Mouse (Mus musculus) spleen, postnatal 14 days (tissue): ENCODE results near the gene Gm17018.

Source experiments
- DNase-seq, 2 experiments: peaks; one replicate each; pipeline ENCODE4 v3.0.0; 2021 to 2022; ENCODE audit warnings: low spot score in 2 of 2

Gm17018 gene

DNA sequence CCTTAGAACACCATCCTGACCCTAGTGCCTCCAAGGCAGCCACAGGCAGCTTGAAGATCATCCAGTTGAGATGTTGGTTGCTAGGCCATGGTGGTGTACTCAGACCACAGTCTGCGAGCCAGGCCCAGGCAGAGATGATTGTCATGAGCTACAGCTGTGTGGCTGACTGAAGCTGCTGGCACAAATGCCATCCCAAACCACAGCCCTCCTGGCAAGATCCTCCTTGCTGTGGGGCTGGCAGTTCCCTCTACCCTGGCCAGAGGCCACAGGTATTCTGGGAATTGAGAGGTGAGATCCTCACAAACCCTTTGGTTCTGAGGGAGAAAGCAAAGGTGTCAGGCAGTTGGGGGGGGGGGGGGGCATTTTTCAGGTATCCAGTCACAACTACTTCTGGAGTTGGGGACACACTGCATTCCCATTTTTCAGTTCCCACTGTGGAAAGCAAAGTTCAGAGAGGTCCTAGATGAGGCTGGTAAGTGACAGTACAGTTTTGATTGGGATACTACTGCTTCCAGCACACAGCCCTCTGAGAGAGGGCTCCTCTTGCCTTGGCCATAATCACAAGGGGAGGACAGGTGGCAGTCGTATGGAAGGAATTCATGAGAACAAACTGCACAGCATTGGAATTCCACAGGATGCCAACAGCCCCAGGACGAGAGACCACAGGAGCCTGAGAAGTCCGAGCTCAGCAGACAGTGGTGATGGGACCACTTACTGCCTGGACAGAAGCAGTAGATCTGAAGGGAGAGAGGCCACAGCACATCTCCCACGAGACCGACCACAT, 27.3 kb downstream of the Gm17018 start:
- DNase-seq = no peak

DNA sequence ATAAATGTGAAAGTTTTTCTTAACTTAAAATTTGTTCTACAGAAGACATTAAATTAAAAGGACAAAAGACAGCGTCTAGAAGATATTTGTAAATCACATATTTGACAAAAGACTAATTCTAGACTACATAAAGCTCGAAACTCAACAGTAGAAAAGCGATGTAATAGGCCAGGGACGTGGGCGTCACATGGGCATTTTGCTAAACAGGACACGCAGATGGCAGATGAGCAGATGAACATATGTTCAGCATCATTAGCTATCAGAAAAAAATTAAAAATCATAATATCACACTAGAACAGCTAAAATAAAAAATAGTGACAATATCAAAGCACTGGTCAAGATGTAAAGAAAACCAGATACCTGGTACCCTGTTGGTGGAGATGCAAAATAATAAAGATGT, 29.3 kb downstream of the Gm17018 start:
- no peak for DNase-seq

GRCm38 (mm10) chr19:45591704-45592103, 31.3 kb downstream of the Gm17018 start:
- DNase-seq = no peak

DNA sequence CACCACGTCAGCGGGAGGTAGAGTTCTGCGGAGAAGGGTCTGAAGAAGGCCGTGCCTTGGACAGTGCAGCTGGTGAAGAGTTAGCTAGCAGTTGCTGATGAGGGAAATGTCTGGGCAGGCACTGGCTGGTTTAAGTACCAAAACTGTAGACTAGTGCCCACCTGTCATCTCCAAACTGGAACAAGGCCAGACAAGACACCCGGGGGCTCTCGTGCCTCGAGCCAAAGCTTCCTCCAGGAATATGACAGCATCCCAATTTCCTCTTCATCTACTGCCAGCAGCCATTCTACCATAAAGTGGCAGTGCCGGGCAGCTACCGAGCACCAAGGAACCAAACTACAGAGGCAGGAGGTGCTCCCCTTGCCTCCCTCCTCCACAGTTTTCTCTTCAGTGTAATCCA, 32.5 kb downstream of the Gm17018 start:
- no peak for DNase-seq

DNA sequence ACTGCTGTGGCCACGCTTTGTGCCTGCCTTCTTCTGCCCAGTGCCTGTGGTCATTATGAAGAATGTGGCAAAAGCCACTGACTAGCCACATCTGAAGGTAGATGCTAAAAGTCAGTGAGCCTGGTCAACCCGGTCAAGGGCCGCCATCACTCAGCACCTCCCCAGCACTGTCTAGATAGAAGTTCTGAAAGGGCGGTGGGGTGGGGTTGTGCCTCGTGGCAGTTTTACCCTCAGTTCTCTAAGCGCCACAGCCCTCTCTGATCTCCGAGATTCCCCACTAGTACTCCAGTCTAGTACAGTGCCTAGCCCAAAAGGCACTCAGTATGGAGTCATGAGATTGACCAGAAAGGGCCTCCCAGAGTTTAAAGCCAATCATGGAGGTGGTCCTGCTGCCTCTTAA, 33.7 kb downstream of the Gm17018 start:
- DNase-seq = no peak

DNA sequence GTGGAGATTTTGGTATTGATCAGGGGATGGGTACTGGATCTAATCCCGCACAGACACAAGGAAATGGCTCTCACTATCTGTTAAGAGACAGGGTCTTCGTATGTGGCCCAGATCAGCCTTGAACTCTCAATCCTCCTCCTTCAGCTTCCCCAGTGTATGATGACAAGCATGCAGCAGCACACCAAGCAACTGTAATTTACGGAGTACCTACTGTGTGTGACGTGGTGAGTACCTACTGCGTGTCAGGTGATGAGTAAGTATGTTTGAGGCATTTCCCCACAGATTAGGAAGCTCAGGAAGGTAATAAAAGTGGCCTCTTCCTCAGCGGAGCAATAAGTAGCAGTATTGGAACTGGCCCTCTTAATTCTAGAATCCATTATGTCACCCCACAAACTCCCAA, 35.1 kb downstream of the Gm17018 start:
- no peak for DNase-seq

DNA sequence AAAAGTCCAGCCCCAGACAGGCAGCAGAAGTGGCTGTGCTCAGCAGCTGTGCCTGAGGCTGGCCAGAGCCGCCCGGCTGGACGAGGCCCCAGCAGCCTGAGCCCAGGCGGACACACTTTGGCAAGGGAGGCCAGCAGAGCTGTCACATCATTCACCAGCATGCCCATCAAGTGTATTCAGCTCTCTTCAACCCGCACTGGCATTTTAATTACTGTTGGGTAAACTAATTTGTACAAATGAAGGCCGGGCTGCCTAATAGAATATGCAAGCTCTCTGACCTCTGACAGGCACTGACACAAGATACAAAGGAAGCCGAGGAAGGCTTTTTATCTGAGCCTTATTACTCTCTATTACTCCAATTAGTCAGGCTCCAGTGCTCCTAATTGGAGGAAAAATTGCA, 35.6 kb downstream of the Gm17018 start:
- DNase-seq = no peak

DNA sequence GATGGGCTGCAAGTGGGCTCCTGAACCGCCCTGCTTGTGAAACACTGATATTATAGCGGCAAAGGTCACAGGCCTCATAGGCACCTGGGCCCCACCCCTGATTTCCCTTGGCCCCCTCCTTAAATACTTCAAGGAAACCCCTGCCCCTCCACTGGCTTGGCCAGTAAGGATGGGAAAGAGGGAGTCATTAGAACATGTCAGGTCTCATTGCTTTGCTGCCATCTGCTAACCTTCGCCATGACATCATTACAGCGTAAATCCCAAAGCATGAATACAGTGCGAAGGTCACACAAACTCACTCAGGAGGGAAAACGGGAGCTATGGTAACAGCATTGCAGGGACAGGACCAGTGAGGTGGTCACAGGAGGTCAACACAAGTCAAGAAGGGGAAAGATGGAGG, 36.0 kb downstream of the Gm17018 start:
- DNase-seq = no peak

- DNase-seq = no peak
Measured at GRCm38 (mm10) chr19:45597106-45597505, 36.7 kb downstream of the Gm17018 start.

- no peak for DNase-seq
Measured at GRCm38 (mm10) chr19:45602606-45603005, 42.2 kb downstream of the Gm17018 start.

DNA sequence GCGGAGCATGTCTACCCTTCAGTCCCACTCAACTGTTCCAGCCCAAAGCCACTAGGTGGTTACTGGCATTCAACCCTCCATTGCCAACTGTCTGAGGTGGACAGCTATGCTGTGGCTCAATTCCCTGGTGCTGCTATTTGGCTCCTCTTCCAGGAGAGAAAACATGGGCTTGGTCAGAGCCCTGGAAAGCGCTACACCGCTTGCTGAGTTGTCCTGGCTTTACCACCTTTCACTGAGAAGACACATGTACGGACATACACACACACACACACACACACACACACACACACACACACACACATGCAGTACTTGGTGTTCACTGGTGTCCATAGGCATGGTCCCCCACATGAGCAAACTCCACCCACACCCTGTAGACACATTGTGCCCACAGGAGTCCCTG, 46.3 kb downstream of the Gm17018 start:
- DNase-seq = no peak

DNA sequence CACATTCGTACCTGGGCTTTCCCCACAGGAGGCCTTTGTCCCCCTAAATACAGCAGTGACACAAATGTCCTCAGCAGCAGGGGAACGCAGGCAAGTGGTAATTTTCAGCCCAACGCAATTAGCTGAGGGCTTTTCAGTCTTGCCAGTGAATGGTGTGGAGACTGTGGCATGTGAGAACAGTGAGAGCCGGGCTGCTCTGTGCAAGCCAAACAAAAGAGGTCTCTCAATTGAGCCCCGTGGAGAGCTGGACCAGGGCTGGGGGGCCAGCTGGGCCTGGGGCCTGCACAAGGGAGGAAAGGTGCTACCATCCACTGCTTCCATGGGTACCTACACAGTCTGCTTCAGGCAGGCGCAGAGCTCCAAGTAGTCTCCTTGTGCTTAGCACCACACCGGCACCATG, 47.1 kb downstream of the Gm17018 start:
- no peak for DNase-seq

GRCm38 (mm10) chr19:45608648-45609339, 48.4 kb downstream of the Gm17018 start:
- no peak for DNase-seq

DNA sequence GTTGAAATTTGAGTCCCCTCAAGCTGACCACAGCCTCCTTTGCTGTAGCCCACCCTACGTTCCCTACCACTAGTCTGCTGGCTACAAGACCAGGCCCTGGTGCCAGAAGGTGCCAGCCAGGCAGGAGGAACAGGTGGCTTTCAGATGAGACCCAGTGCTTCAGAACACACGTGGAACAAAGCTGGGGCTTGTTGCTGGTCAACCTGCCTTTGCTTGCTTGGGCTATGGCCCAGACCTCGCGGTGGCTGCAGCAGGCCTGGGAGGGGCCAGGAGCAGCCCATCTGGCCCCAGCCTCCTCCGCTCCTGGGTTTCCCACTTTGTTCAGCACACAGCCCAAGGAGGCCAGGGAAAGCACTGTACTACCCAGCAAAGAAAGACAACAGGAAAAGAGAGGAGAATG, 50.4 kb downstream of the Gm17018 start:
- no peak for DNase-seq

- DNase-seq = no peak
Measured at GRCm38 (mm10) chr19:45614375-45614774, 54.0 kb downstream of the Gm17018 start.

DNA sequence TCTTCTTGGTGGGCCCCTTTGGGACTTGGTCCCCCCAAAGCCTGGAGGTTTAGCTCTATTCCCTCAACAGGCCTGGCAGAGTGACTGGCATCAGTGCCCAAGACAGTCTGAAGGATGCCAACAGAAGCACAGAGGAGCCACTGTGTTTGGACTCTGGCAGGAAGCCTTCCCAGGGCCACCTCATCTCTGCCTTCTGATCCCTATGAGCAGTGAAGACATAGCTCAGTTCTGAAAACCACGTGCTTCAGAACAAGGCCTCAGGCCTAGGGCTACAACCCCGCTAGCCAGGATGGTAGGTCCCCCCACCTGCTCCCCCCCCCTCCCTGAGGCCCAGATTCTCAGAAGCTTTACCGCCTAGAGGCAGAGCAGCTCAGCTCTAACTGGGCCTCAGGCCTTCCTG, 54.5 kb downstream of the Gm17018 start:
- DNase-seq = no peak

DNA sequence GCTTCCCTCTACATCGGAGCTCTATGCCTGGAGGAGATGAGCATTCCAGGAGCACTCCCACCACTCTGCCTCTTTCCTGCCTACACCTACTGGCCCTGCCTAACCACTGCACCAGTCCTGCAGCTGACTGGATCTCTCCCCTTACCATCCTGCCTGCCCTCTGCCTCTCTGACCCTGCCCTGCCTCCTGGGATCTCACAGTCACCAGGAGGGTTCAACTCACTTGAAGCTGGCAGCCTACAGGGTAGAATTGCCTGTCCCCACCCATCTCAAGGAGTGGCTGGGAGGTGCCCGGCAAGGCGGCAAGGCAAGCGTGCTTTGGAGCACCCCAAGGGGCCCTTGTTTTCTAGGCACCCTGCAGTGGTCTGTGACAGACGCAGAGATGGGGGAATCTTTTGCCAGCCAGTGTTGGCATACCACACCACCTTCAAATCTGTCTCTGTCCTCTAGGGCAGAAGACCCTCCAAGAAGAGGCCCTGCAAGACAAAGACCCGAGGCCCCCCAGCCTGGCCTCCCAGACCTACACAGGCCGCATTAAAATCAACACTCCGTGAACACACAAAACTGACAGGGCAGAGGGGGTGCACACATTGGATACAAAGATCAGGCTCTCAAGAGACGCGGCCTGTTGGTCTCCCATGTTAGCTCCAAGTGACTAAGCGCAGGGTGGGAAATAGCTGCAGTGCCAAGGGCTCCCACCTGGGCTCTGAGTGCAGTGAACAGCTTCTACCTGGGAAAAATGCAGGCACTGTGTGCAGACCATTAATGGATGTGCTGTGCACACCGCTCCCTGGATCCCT, 55.2 kb downstream of the Gm17018 start:
- DNase-seq = no peak

GRCm38 (mm10) chr19:45616214-45616518, 55.8 kb downstream of the Gm17018 start:
- no peak for DNase-seq

DNA sequence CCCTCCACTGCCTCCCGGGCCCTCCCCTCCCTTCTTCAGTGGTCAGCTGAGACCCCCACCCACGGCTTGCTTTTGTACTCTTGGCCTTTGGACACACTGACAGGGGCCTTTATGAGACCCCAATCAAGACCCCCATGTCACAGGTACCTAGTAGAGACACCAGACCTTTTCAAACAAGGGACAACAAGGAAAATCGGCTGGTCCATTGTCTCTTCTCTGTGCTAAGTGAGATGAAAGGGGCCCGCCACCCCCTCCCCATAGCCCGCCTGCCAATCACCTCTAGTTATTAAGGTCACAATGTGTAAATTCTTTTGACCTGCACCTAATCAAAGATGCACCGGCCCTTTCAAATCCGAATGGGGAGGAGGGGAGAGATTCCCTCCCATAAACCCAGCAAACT, 56.3 kb downstream of the Gm17018 start:
- DNase-seq = no peak

GRCm38 (mm10) chr19:45618184-45618583, 57.8 kb downstream of the Gm17018 start:
- DNase-seq = no peak

DNA sequence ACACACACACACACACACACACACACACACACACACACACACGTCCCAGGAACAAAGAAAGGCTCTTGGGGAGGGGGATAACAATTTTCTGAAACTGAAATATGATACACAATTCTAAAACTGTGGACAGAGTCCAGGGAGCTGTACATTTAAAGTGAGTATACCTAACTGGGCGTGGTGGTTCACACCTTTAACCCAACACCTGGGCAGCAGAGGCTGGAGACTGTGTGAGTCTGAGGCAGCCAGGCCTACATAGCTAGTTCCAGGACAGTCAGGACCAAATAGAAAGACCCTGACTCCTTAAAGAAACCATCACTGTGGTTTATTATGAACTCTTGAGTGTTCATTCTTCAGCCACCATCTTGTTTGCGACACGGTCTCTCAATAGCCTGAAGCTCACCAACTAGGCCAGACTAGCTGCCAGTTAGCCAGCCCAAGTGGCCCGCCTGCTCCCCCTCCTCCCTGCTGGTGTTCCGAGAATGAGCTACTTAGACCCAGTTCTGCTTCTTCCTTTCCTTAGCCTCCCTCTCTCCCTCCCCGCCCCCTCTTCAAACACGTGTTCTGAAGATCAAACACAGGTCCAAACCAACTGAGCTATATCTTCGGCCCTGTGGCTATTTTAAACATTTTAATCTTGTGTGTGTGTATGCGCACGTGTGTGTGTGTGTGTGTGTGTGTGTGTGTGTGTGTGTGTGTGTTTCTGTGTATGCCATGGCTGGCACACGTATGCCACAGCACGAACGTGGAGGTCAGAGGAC, 59.5 kb downstream of the Gm17018 start:
- no peak for DNase-seq

DNA sequence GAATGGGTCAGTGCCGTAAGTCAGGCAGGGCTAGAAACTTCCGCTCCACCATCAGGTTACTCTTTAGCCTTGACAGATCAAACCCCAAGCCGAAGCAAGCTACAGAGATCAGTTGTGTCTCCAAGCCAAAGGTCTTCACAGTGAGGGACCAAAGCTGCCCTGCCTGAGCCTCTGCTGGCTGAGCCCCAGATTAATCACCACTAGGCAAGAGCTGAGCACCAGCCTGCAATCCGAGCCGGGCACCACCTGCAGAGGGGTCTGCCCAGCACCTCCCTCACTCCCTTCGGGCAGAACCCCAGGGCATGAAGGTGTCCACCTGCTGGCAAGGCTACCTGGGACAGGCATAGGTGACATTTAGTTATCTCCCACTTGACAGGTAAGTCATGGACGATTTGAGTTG, 60.6 kb downstream of the Gm17018 start:
- no peak for DNase-seq
